Mouse (Mus musculus): ENCODE measurements around the gene Axin2. TPM values are rescaled to one million over a fixed set of nuclear protein-coding genes. Genes with fewer than 3 reads are reported as not detected.

Gene Axin2
- polyA plus RNA-seq, 1 experiment = 11.4 TPM

GRCm38 (mm10) chr11:108947425-108948184, 27.5 kb downstream of the Axin2 start:
- Histone ChIP-seq H3K4me3 (ENCODE audit: low read depth, low read length) (no peak overlapping the region), H3K27ac (ENCODE audit: insufficient read depth, low read length) (no peak overlapping the region), H3K9ac (ENCODE audit: low read depth, poor library complexity, severe bottlenecking) (no peak overlapping the region), H3K9me3 (replicated peaks; ENCODE audit: control insufficient read depth, insufficient read depth, low read length, poor library complexity, severe bottlenecking) (no peaks in the 10 kb centered on the region), H3K27me3 (ENCODE audit: control insufficient read depth, insufficient read depth, low read length, poor library complexity, severe bottlenecking) (no peaks in the 10 kb centered on the region), H3K36me3 (ENCODE audit: control insufficient read depth, insufficient read depth, low read length, poor library complexity, severe bottlenecking) (no peaks in the 10 kb centered on the region), H3K4me1 (ENCODE audit: control insufficient read depth, insufficient read depth, low read length) (no peaks in the 10 kb centered on the region)
- TF ChIP-seq POLR2A (IDR thresholded peaks at IDR 0.05; ENCODE audit: insufficient read depth, low read length) (no peak), EP300 (IDR thresholded peaks at IDR 0.05; ENCODE audit: insufficient read depth, low read depth, low read length) (no peak)

GRCm38 (mm10) chr11:108948501-108948900, 28.4 kb downstream of the Axin2 start:
- no peak overlapping the region for H3K4me3 ChIP-seq (ENCODE audit: low read depth, low read length)
- H3K27ac ChIP-seq (ENCODE audit: insufficient read depth, low read length) = no peak overlapping the region
- H3K9me3 ChIP-seq (replicated peaks; ENCODE audit: control insufficient read depth, insufficient read depth, low read length, poor library complexity, severe bottlenecking) = no peaks in the 10 kb centered on the region
- H3K9ac ChIP-seq (ENCODE audit: low read depth, poor library complexity, severe bottlenecking) = no peak overlapping the region
- TF ChIP-seq POLR2A (IDR thresholded peaks at IDR 0.05; ENCODE audit: insufficient read depth, low read length) (no peak), EP300 (IDR thresholded peaks at IDR 0.05; ENCODE audit: insufficient read depth, low read depth, low read length) (no peak), CTCF (IDR thresholded peaks at IDR 0.05; ENCODE audit: low read depth, low read length) (no peak)
- H3K36me3 ChIP-seq (ENCODE audit: control insufficient read depth, insufficient read depth, low read length, poor library complexity, severe bottlenecking) = no peaks in the 10 kb centered on the region
- H3K4me1 ChIP-seq (ENCODE audit: control insufficient read depth, insufficient read depth, low read length) = no peaks in the 10 kb centered on the region
- no peaks in the 10 kb centered on the region for H3K27me3 ChIP-seq (ENCODE audit: control insufficient read depth, insufficient read depth, low read length, poor library complexity, severe bottlenecking)

GRCm38 (mm10) chr11:108948931-108949330, 28.8 kb downstream of the Axin2 start:
- no peak overlapping the region for H3K4me3 ChIP-seq (ENCODE audit: low read depth, low read length)
- no peaks in the 10 kb centered on the region for H3K4me1 ChIP-seq (ENCODE audit: control insufficient read depth, insufficient read depth, low read length)
- H3K9me3 ChIP-seq (replicated peaks; ENCODE audit: control insufficient read depth, insufficient read depth, low read length, poor library complexity, severe bottlenecking) = no peaks in the 10 kb centered on the region
- H3K27ac ChIP-seq (ENCODE audit: insufficient read depth, low read length) = no peak overlapping the region
- TF ChIP-seq EP300 (IDR thresholded peaks at IDR 0.05; ENCODE audit: insufficient read depth, low read depth, low read length) (no peak), POLR2A (IDR thresholded peaks at IDR 0.05; ENCODE audit: insufficient read depth, low read length) (no peak), CTCF (IDR thresholded peaks at IDR 0.05; ENCODE audit: low read depth, low read length) (no peak)
- no peak overlapping the region for H3K9ac ChIP-seq (ENCODE audit: low read depth, poor library complexity, severe bottlenecking)
- no peaks in the 10 kb centered on the region for H3K36me3 ChIP-seq (ENCODE audit: control insufficient read depth, insufficient read depth, low read length, poor library complexity, severe bottlenecking)
- no peaks in the 10 kb centered on the region for H3K27me3 ChIP-seq (ENCODE audit: control insufficient read depth, insufficient read depth, low read length, poor library complexity, severe bottlenecking)

GRCm38 (mm10) chr11:108952343-108952742, 32.2 kb downstream of the Axin2 start:
- Histone ChIP-seq H3K9ac (ENCODE audit: low read depth, poor library complexity, severe bottlenecking) (no peak overlapping the region), H3K27ac (ENCODE audit: insufficient read depth, low read length) (no peak overlapping the region), H3K36me3 (ENCODE audit: control insufficient read depth, insufficient read depth, low read length, poor library complexity, severe bottlenecking) (no peaks in the 10 kb centered on the region), H3K4me3 (ENCODE audit: low read depth, low read length) (no peak overlapping the region), H3K9me3 (replicated peaks; ENCODE audit: control insufficient read depth, insufficient read depth, low read length, poor library complexity, severe bottlenecking) (no peaks in the 10 kb centered on the region), H3K27me3 (ENCODE audit: control insufficient read depth, insufficient read depth, low read length, poor library complexity, severe bottlenecking) (no peaks in the 10 kb centered on the region), H3K4me1 (ENCODE audit: control insufficient read depth, insufficient read depth, low read length) (no peaks in the 10 kb centered on the region)
- no peak for TF ChIP-seq EP300 (IDR thresholded peaks at IDR 0.05; ENCODE audit: insufficient read depth, low read depth, low read length)
- TF ChIP-seq POLR2A (IDR thresholded peaks at IDR 0.05; ENCODE audit: insufficient read depth, low read length) = no peak
- TF ChIP-seq CTCF (IDR thresholded peaks at IDR 0.05; ENCODE audit: low read depth, low read length) = no peak

GRCm38 (mm10) chr11:108955943-108956342, 35.8 kb downstream of the Axin2 start:
- Histone ChIP-seq H3K27me3 (ENCODE audit: control insufficient read depth, insufficient read depth, low read length, poor library complexity, severe bottlenecking) (no peaks in the 10 kb centered on the region; the same call in 1 of the 2 replicates), H3K4me1 (ENCODE audit: control insufficient read depth, insufficient read depth, low read length) (no peaks in the 10 kb centered on the region), H3K4me3 (ENCODE audit: low read depth, low read length) (no peak overlapping the region), H3K9ac (ENCODE audit: low read depth, poor library complexity, severe bottlenecking) (no peak overlapping the region), H3K9me3 (replicated peaks; ENCODE audit: control insufficient read depth, insufficient read depth, low read length, poor library complexity, severe bottlenecking) (no peaks in the 10 kb centered on the region), H3K27ac (ENCODE audit: insufficient read depth, low read length) (no peak overlapping the region), H3K36me3 (ENCODE audit: control insufficient read depth, insufficient read depth, low read length, poor library complexity, severe bottlenecking) (no peaks in the 10 kb centered on the region)
- TF ChIP-seq CTCF (IDR thresholded peaks at IDR 0.05; ENCODE audit: low read depth, low read length) (no peak), POLR2A (IDR thresholded peaks at IDR 0.05; ENCODE audit: insufficient read depth, low read length) (no peak), EP300 (IDR thresholded peaks at IDR 0.05; ENCODE audit: insufficient read depth, low read depth, low read length) (no peak)

GRCm38 (mm10) chr11:108958349-108958748, 38.2 kb downstream of the Axin2 start:
- no peak overlapping the region for H3K27ac ChIP-seq (ENCODE audit: insufficient read depth, low read length)
- no peaks in the 10 kb centered on the region for H3K4me1 ChIP-seq (ENCODE audit: control insufficient read depth, insufficient read depth, low read length)
- H3K36me3 ChIP-seq (ENCODE audit: control insufficient read depth, insufficient read depth, low read length, poor library complexity, severe bottlenecking) = no peaks in the 10 kb centered on the region
- H3K27me3 ChIP-seq (ENCODE audit: control insufficient read depth, insufficient read depth, low read length, poor library complexity, severe bottlenecking) = no peaks in the 10 kb centered on the region; the same call in 1 of the 2 replicates
- no peak for TF ChIP-seq EP300 (IDR thresholded peaks at IDR 0.05; ENCODE audit: insufficient read depth, low read depth, low read length)
- TF ChIP-seq CTCF (IDR thresholded peaks at IDR 0.05; ENCODE audit: low read depth, low read length) = no peak
- TF ChIP-seq POLR2A (IDR thresholded peaks at IDR 0.05; ENCODE audit: insufficient read depth, low read length) = no peak
- no peak overlapping the region for H3K9ac ChIP-seq (ENCODE audit: low read depth, poor library complexity, severe bottlenecking)
- H3K9me3 ChIP-seq (replicated peaks; ENCODE audit: control insufficient read depth, insufficient read depth, low read length, poor library complexity, severe bottlenecking) = no peaks in the 10 kb centered on the region
- no peak overlapping the region for H3K4me3 ChIP-seq (ENCODE audit: low read depth, low read length)
